Mouse (Mus musculus) monocyte, adult 2 months (primary cell): Measurements from ENCODE around the gene Wnt6.

Source experiments
- DNase-seq, 2 experiments: peaks; one replicate each; pipeline ENCODE4 v3.0.0; 2022; ENCODE audit warnings: low spot score in 2 of 2, low read depth in 1 of 2

Wnt6 gene

GRCm38 (mm10) chr1:74771845-74771930, at the start of gene Wnt6:
TSS of gene Wnt6 (plus strand) at chr1:74771892.
- no peak for DNase-seq

GRCm38 (mm10) chr1:74723748-74724147, 47.9 kb upstream of the Wnt6 start:
- no peak for DNase-seq

GRCm38 (mm10) chr1:74726114-74726513, 45.6 kb upstream of the Wnt6 start:
- no peak for DNase-seq

GRCm38 (mm10) chr1:74726674-74727073, 45.0 kb upstream of the Wnt6 start:
- no peak for DNase-seq

- no peak for DNase-seq
Measured at GRCm38 (mm10) chr1:74728446-74728845, 43.2 kb upstream of the Wnt6 start.

GRCm38 (mm10) chr1:74736977-74737376, 34.7 kb upstream of the Wnt6 start:
- no peak for DNase-seq

GRCm38 (mm10) chr1:74737500-74737899, 34.2 kb upstream of the Wnt6 start:
- no peak for DNase-seq

- no peak for DNase-seq
Measured at GRCm38 (mm10) chr1:74740846-74741245, 30.8 kb upstream of the Wnt6 start.

GRCm38 (mm10) chr1:74747335-74747734, 24.4 kb upstream of the Wnt6 start:
- DNase-seq = no peak

GRCm38 (mm10) chr1:74748643-74749271, 22.9 kb upstream of the Wnt6 start, which contains the start of gene Prkag3:
TSS of gene Prkag3 (minus strand) at chr1:74749221.
- DNase-seq = peak in 1 of 2 experiments; percentile 30

GRCm38 (mm10) chr1:74749301-74749700, 22.4 kb upstream of the Wnt6 start:
- no peak for DNase-seq

GRCm38 (mm10) chr1:74750683-74751082, 21.0 kb upstream of the Wnt6 start:
- DNase-seq = no peak

- no peak for DNase-seq
Measured at GRCm38 (mm10) chr1:74752150-74752549, 19.5 kb upstream of the Wnt6 start.

- no peak for DNase-seq
Measured at GRCm38 (mm10) chr1:74752833-74753232, 18.9 kb upstream of the Wnt6 start.

- no peak for DNase-seq
Measured at GRCm38 (mm10) chr1:74753266-74753974, 18.3 kb upstream of the Wnt6 start.

- DNase-seq = no peak
Measured at GRCm38 (mm10) chr1:74754175-74754785, 17.4 kb upstream of the Wnt6 start.

- no peak for DNase-seq
Measured at GRCm38 (mm10) chr1:74759773-74760172, 11.9 kb upstream of the Wnt6 start.

GRCm38 (mm10) chr1:74763081-74763480, 8.6 kb upstream of the Wnt6 start:
- peak in 1 of 2 experiments; percentile 67 for DNase-seq

GRCm38 (mm10) chr1:74770727-74771466, 795 bp upstream of the Wnt6 start:
- DNase-seq = no peak

GRCm38 (mm10) chr1:74771467-74771844, 236 bp upstream of the Wnt6 start:
- DNase-seq = no peak

- no peak for DNase-seq
Measured at GRCm38 (mm10) chr1:74771931-74772620, 384 bp downstream of the Wnt6 start.

GRCm38 (mm10) chr1:74773136-74773535, 1.4 kb downstream of the Wnt6 start:
- DNase-seq = peak; percentile 47 to 55
